Mouse (Mus musculus): ENCODE measurements at regions not wholly inside any gene's neighbourhood (a gene's known extent, or its start where the extent isn't known, plus 50 kb on each side); places are given as distances from the start of the nearest gene placed in this dataset.

GRCm38 (mm10) chr15:96774664-96775063 is 75.1 kb upstream of the Slc38a2 start:
- Histone ChIP-seq H3K36me3 (replicated peaks in 1 of 2; ENCODE audit: control insufficient read depth in 1 of 2, insufficient read depth in 1 of 2, low read length in 1 of 2) (no peaks in the 10 kb centered on the region), H3K27me3 (replicated peaks) (no peaks in the 10 kb centered on the region), H3K9me3 (replicated peaks; ENCODE audit: low read length) (no peaks in the 10 kb centered on the region), H3K27ac (ENCODE audit: insufficient read depth, low read depth) (no peak overlapping the region), H3K9ac (ENCODE audit: insufficient read depth, low read depth) (no peak overlapping the region), H3K4me3 (replicated peaks in 1 of 3; ENCODE audit: low read depth in 2 of 3, low read length in 2 of 3, poor library complexity in 1 of 3) (no peak overlapping the region), H3K79me2 (replicated peaks; ENCODE audit: control insufficient read depth, extremely low read depth, insufficient read depth, poor library complexity, severe bottlenecking) (no peaks in the 10 kb centered on the region), H3K4me1 (ENCODE audit: control insufficient read depth in 1 of 2, insufficient read depth in 2 of 2) (peaks cover 0 to 8% of the 10 kb centered on the region in 2 experiments; a peak in 2 of 4 replicates), H3K4me2 (ENCODE audit: insufficient read depth, low read depth, poor library complexity, severe bottlenecking) (no peak overlapping the region)
- DNase-seq (ENCODE audit: extremely low read depth), result no peak
- dilution Hi-C loops (cut with MboI; ENCODE audit: extremely low pct_ligation_motif_present, extremely low pct_unique_long_range_greater_than_20kb, low sequenced_read_pairs) (no loop called here), in situ Hi-C loops (cut with MboI; ENCODE audit: low pct_ligation_motif_present, low pct_unique_long_range_greater_than_20kb, low sequenced_read_pairs) (no loop called here)
- no peak for TF ChIP-seq USF2 (conservative IDR thresholded peaks at IDR 0.05; ENCODE audit: low read depth, low read length)
- TF ChIP-seq NELFE (IDR thresholded peaks at IDR 0.05; ENCODE audit: low read depth, low read length), result no peak
- TF ChIP-seq JUND (conservative IDR thresholded peaks at IDR 0.05; ENCODE audit: low read depth, low read length), result no peak
- TF ChIP-seq MYC (IDR thresholded peaks at IDR 0.05; ENCODE audit: low read depth, low read length), result no peak
- TF ChIP-seq MXI1 (IDR thresholded peaks at IDR 0.05; ENCODE audit: low read depth, low read length), result no peak
- no peak for TF ChIP-seq POLR2A (IDR thresholded peaks at IDR 0.05; ENCODE audit: low read depth, low read length)
- TF ChIP-seq ETS1 (conservative IDR thresholded peaks at IDR 0.05; ENCODE audit: low read depth, low read length), result no peak
- TF ChIP-seq POLR2AphosphoS2 (IDR thresholded peaks at IDR 0.05; ENCODE audit: low read depth, low read length), result no peak
- no peak for TF ChIP-seq SIN3A (IDR thresholded peaks at IDR 0.05; ENCODE audit: low read length)
- no peak for TF ChIP-seq USF1 (IDR thresholded peaks at IDR 0.05; ENCODE audit: low read depth, low read length)
- TF ChIP-seq HCFC1 (IDR thresholded peaks at IDR 0.05; ENCODE audit: low read depth, low read length), result no peak
- TF ChIP-seq UBTF (IDR thresholded peaks at IDR 0.05; ENCODE audit: low read depth, low read length), result no peak
- TF ChIP-seq EP300 (IDR thresholded peaks at IDR 0.05; ENCODE audit: low read length), result no peak
- TF ChIP-seq JUN (IDR thresholded peaks at IDR 0.05; ENCODE audit: insufficient read depth, low read depth, low read length), result no peak
- TF ChIP-seq MAZ (IDR thresholded peaks at IDR 0.05; ENCODE audit: low read depth, low read length), result no peak
- no peak for TF ChIP-seq MAFK (IDR thresholded peaks at IDR 0.05; ENCODE audit: insufficient replicate concordance, low read length)
- TF ChIP-seq CHD2 (IDR thresholded peaks at IDR 0.05; ENCODE audit: low read length), result no peak
- TF ChIP-seq RAD21 (IDR thresholded peaks at IDR 0.05; ENCODE audit: low read depth, low read length), result no peak

- H3K36me3 ChIP-seq (replicated peaks in 1 of 2; ENCODE audit: control insufficient read depth in 1 of 2, insufficient read depth in 1 of 2, low read length in 1 of 2), result no peaks in the 10 kb centered on the region
- TF ChIP-seq BHLHE40 (IDR thresholded peaks at IDR 0.05; ENCODE audit: low read depth, low read length), result no peak
- TF ChIP-seq POLR2A (IDR thresholded peaks at IDR 0.05; ENCODE audit: low read depth, low read length), result no peak
- no peak for TF ChIP-seq MAFK (IDR thresholded peaks at IDR 0.05; ENCODE audit: insufficient replicate concordance, low read length)
- no peak for TF ChIP-seq ZNF384 (IDR thresholded peaks at IDR 0.05; ENCODE audit: low read depth, low read length)
- TF ChIP-seq ZKSCAN1 (IDR thresholded peaks at IDR 0.05; ENCODE audit: borderline replicate concordance, low read depth, low read length), result no peak
- no peak for TF ChIP-seq MAX (IDR thresholded peaks at IDR 0.05; ENCODE audit: low read length)
- no peak for TF ChIP-seq MEF2A (IDR thresholded peaks at IDR 0.05; ENCODE audit: borderline replicate concordance, low read depth, low read length)
- TF ChIP-seq NRF1 (IDR thresholded peaks at IDR 0.05; ENCODE audit: low read depth, low read length), result no peak
- TF ChIP-seq UBTF (IDR thresholded peaks at IDR 0.05; ENCODE audit: low read depth, low read length), result no peak
- no peak for TF ChIP-seq MXI1 (IDR thresholded peaks at IDR 0.05; ENCODE audit: low read depth, low read length)
- DNase-seq (ENCODE audit: extremely low read depth), result no peak
Measured at GRCm38 (mm10) chr15:96773656-96774055, 74.1 kb upstream of the Slc38a2 start.

More at GRCm38 (mm10) chr15:96773656-96774055, 74.1 kb upstream of the Slc38a2 start:
- Histone ChIP-seq H3K9ac (ENCODE audit: insufficient read depth, low read depth) (no peak overlapping the region), H3K27me3 (replicated peaks) (no peaks in the 10 kb centered on the region), H3K27ac (ENCODE audit: insufficient read depth, low read depth) (no peak overlapping the region), H3K79me2 (replicated peaks; ENCODE audit: control insufficient read depth, extremely low read depth, insufficient read depth, poor library complexity, severe bottlenecking) (no peaks in the 10 kb centered on the region), H3K4me1 (ENCODE audit: control insufficient read depth in 1 of 2, insufficient read depth in 2 of 2) (peaks cover 0 to 13% of the 10 kb centered on the region in 2 experiments; a peak in 2 of 4 replicates), H3K4me3 (replicated peaks in 1 of 3; ENCODE audit: low read depth in 2 of 3, low read length in 2 of 3, poor library complexity in 1 of 3) (no peak overlapping the region), H3K9me3 (replicated peaks; ENCODE audit: low read length) (no peaks in the 10 kb centered on the region), H3K4me2 (ENCODE audit: insufficient read depth, low read depth, poor library complexity, severe bottlenecking) (no peak overlapping the region)
- dilution Hi-C loops (cut with MboI; ENCODE audit: extremely low pct_ligation_motif_present, extremely low pct_unique_long_range_greater_than_20kb, low sequenced_read_pairs), result no loop called here
- in situ Hi-C loops (cut with MboI; ENCODE audit: low pct_ligation_motif_present, low pct_unique_long_range_greater_than_20kb, low sequenced_read_pairs), result no loop called here
